Mouse (Mus musculus) liver, embryonic 15.5 days (tissue): ENCODE results near the gene Fer1l4. TPM values are rescaled to one million over a fixed set of nuclear protein-coding genes. Genes with fewer than 3 reads are reported as not detected.

Experiments
- ATAC-seq: fragments of 200-750 bp; cut with Nextera tagmentation; 2 replicates; pipeline ENCODE4 v1.8.0; 2017; ENCODE audit warnings: moderate number of reproducible peaks, mild to moderate bottlenecking, moderate library complexity; ENCODE audit not compliant: insufficient read depth
- H3K27ac ChIP-seq: fragments of 300-500 bp; sonication (generic); replicated peaks from 2 replicates; pipeline ENCODE4 v1.5.1; 2015; ENCODE audit warnings: mild to moderate bottlenecking, inconsistent platforms
- H3K27me3 ChIP-seq: fragments of 300-500 bp; sonication (generic); 2 replicates; pipeline ENCODE4 v1.6.1; 2015; ENCODE audit warnings: mild to moderate bottlenecking, inconsistent platforms
- H3K36me3 ChIP-seq: fragments of 300-500 bp; sonication (generic); replicated peaks from 2 replicates; pipeline ENCODE4 v1.6.1; 2015; ENCODE audit warnings: moderate library complexity, mild to moderate bottlenecking, inconsistent platforms
- H3K4me1 ChIP-seq: fragments of 300-500 bp; sonication (generic); replicated peaks from 2 replicates; pipeline ENCODE4 v1.6.1; 2015; ENCODE audit warnings: inconsistent platforms
- H3K4me2 ChIP-seq: fragments of 300-500 bp; sonication (generic); 2 replicates; pipeline ENCODE4 v1.6.1; 2015; ENCODE audit warnings: moderate library complexity, mild to moderate bottlenecking, inconsistent platforms
- H3K4me3 ChIP-seq: fragments of 300-500 bp; sonication (generic); replicated peaks from 2 replicates; pipeline ENCODE4 v1.5.1; 2015; ENCODE audit warnings: mild to moderate bottlenecking, inconsistent platforms
- H3K9ac ChIP-seq: fragments of 300-500 bp; sonication (generic); 2 replicates; pipeline ENCODE4 v1.6.1; 2015; ENCODE audit warnings: moderate library complexity, mild to moderate bottlenecking, inconsistent platforms
- H3K9me3 ChIP-seq: fragments of 300-500 bp; sonication (generic); replicated peaks from 2 replicates; pipeline ENCODE4 v1.6.1; 2016; ENCODE audit warnings: inconsistent platforms
- WGBS: fragments of 180-500 bp; shearing (Covaris S2); methylation state at CpG from one replicate; pipeline ENCODE4 v1.1.7; 2015; ENCODE audit warnings: mixed read lengths; ENCODE audit not compliant: insufficient replicate concordance; 5-methylcytosine and 5-hydroxymethylcytosine counted together
- polyA plus RNA-seq: library from polyadenylated mRNA; unstranded; fragments of >200 nt; fragmentation: Nextera tagmentation; extraction: Ambion mirVana; gene quantifications from 2 replicates; pipeline ENCODE4 v1.2.1, GENCODE M21; 2015

Gene Fer1l4
- polyA plus RNA-seq = not detected in 2 replicates

GRCm38 (mm10) chr2:156052816-156053215 is at the start of gene Fer1l4:
Fer1l4 (minus strand) TSS chr2:156052947.
- Histone ChIP-seq H3K9me3 (no peaks in the 10 kb centered on the region), H3K4me3 (no peak within 1 kb of the TSS), H3K27ac (no peak within 1 kb of the TSS), H3K36me3 (no peaks in the 10 kb centered on the region), H3K4me2 (no peak within 1 kb of the TSS), H3K9ac (no peak within 1 kb of the TSS), H3K4me1 (no peaks in the 10 kb centered on the region), H3K27me3 (peaks cover 46% of the 10 kb centered on the region)
- no peak for ATAC-seq
- 61% methylated on average over 9 of the region's 9 CpGs for WGBS

GRCm38 (mm10) chr2:156091926-156092325 is 39.2 kb upstream of the Fer1l4 start:
- H3K4me3 ChIP-seq = no peak overlapping the region
- no peaks in the 10 kb centered on the region; the same call in 1 of the 2 replicates for H3K4me1 ChIP-seq
- no peaks in the 10 kb centered on the region for H3K9me3 ChIP-seq
- H3K27me3 ChIP-seq = no peaks in the 10 kb centered on the region
- H3K27ac ChIP-seq = no peak overlapping the region
- WGBS = 76% methylated on average over 5 of the region's 5 CpGs
- ATAC-seq = no peak
- H3K9ac ChIP-seq = no peak overlapping the region
- no peak overlapping the region for H3K4me2 ChIP-seq
- H3K36me3 ChIP-seq = peaks cover 39% of the 10 kb centered on the region

- 93% methylated on average over 1 of the region's 1 CpGs for WGBS
- Histone ChIP-seq H3K4me1 (no peaks in the 10 kb centered on the region; the same call in 1 of the 2 replicates), H3K36me3 (peaks cover 18% of the 10 kb centered on the region), H3K4me2 (no peak overlapping the region), H3K9me3 (no peaks in the 10 kb centered on the region), H3K27ac (no peak overlapping the region), H3K27me3 (no peaks in the 10 kb centered on the region), H3K4me3 (no peak overlapping the region), H3K9ac (no peak overlapping the region)
- ATAC-seq = no peak
Observed at GRCm38 (mm10) chr2:156089799-156090198, 37.1 kb upstream of the Fer1l4 start.

GRCm38 (mm10) chr2:156087391-156088110 is 34.8 kb upstream of the Fer1l4 start:
- no peak for ATAC-seq
- Histone ChIP-seq H3K4me1 (peaks cover 3% of the 10 kb centered on the region), H3K27ac (no peak overlapping the region), H3K9me3 (no peaks in the 10 kb centered on the region), H3K4me2 (no peak overlapping the region), H3K36me3 (peaks cover 11% of the 10 kb centered on the region; the same call in 1 of the 2 replicates), H3K9ac (no peak overlapping the region), H3K4me3 (no peak overlapping the region), H3K27me3 (no peaks in the 10 kb centered on the region)
- 61% methylated on average over 7 of the region's 7 CpGs for WGBS

- Histone ChIP-seq H3K9ac (no peak overlapping the region), H3K27me3 (no peaks in the 10 kb centered on the region)
- WGBS = 70% methylated on average over 3 of the region's 3 CpGs
Observed at GRCm38 (mm10) chr2:156084541-156084940, 31.8 kb upstream of the Fer1l4 start.

GRCm38 (mm10) chr2:156080391-156080790 is 27.6 kb upstream of the Fer1l4 start:
- 84% methylated on average over 7 of the region's 7 CpGs for WGBS
- Histone ChIP-seq H3K9ac (no peak overlapping the region), H3K9me3 (no peaks in the 10 kb centered on the region), H3K36me3 (peaks cover 36% of the 10 kb centered on the region), H3K4me3 (no peak overlapping the region), H3K4me2 (no peak overlapping the region), H3K27ac (no peak overlapping the region), H3K4me1 (peaks cover 3% of the 10 kb centered on the region; the same call in 1 of the 2 replicates), H3K27me3 (no peaks in the 10 kb centered on the region)
- no peak for ATAC-seq

More at GRCm38 (mm10) chr2:156084541-156084940, 31.8 kb upstream of the Fer1l4 start:
- H3K36me3 ChIP-seq = no peaks in the 10 kb centered on the region
- H3K4me3 ChIP-seq = no peak overlapping the region
- H3K9me3 ChIP-seq = no peaks in the 10 kb centered on the region
- no peak overlapping the region for H3K4me2 ChIP-seq
- peaks cover 3% of the 10 kb centered on the region for H3K4me1 ChIP-seq
- H3K27ac ChIP-seq = no peak overlapping the region
- ATAC-seq = no peak

- Histone ChIP-seq H3K9ac (no peak overlapping the region), H3K36me3 (peaks cover 43% of the 10 kb centered on the region), H3K4me3 (no peak overlapping the region), H3K27me3 (no peaks in the 10 kb centered on the region), H3K4me1 (peaks cover 3% of the 10 kb centered on the region; the same call in 1 of the 2 replicates), H3K27ac (no peak overlapping the region), H3K9me3 (no peaks in the 10 kb centered on the region), H3K4me2 (no peak overlapping the region)
- ATAC-seq = no peak
- WGBS = 64% methylated on average over 4 of the region's 4 CpGs
Observed at GRCm38 (mm10) chr2:156079674-156080073, 26.9 kb upstream of the Fer1l4 start.

- H3K4me2 ChIP-seq = no peak overlapping the region
- no peaks in the 10 kb centered on the region for H3K9me3 ChIP-seq
- no peak for ATAC-seq
- no peak overlapping the region for H3K4me3 ChIP-seq
- H3K27ac ChIP-seq = no peak overlapping the region
- H3K9ac ChIP-seq = no peak overlapping the region
- WGBS = 81% methylated on average over 8 of the region's 8 CpGs
- H3K27me3 ChIP-seq = no peaks in the 10 kb centered on the region
- peaks cover 3% of the 10 kb centered on the region; the same call in 1 of the 2 replicates for H3K4me1 ChIP-seq
- peaks cover 48% of the 10 kb centered on the region for H3K36me3 ChIP-seq
Observed at GRCm38 (mm10) chr2:156079183-156079560, 26.4 kb upstream of the Fer1l4 start.

- WGBS = 84% methylated on average over 16 of the region's 16 CpGs
- H3K27ac ChIP-seq = no peak overlapping the region
- H3K36me3 ChIP-seq = peaks cover 54% of the 10 kb centered on the region
- H3K4me2 ChIP-seq = no peak overlapping the region
- peaks cover 3% of the 10 kb centered on the region; the same call in 1 of the 2 replicates for H3K4me1 ChIP-seq
- H3K9me3 ChIP-seq = no peaks in the 10 kb centered on the region
- no peak overlapping the region for H3K4me3 ChIP-seq
- H3K27me3 ChIP-seq = no peaks in the 10 kb centered on the region
- ATAC-seq = no peak
- no peak overlapping the region for H3K9ac ChIP-seq
Observed at GRCm38 (mm10) chr2:156078421-156079182, 25.9 kb upstream of the Fer1l4 start.

GRCm38 (mm10) chr2:156077461-156077860 is 24.7 kb upstream of the Fer1l4 start:
- 68% methylated on average over 7 of the region's 7 CpGs for WGBS

GRCm38 (mm10) chr2:156073725-156074124 is 21.0 kb upstream of the Fer1l4 start:
- Histone ChIP-seq H3K4me1 (no peaks in the 10 kb centered on the region), H3K9me3 (no peaks in the 10 kb centered on the region), H3K9ac (no peak overlapping the region), H3K4me2 (no peak overlapping the region), H3K27me3 (no peaks in the 10 kb centered on the region), H3K4me3 (no peak overlapping the region), H3K36me3 (peaks cover 79% of the 10 kb centered on the region), H3K27ac (no peak overlapping the region)
- WGBS = 92% methylated on average over 15 of the region's 15 CpGs
- no peak for ATAC-seq

More at GRCm38 (mm10) chr2:156077461-156077860, 24.7 kb upstream of the Fer1l4 start:
- Histone ChIP-seq H3K36me3 (peaks cover 65% of the 10 kb centered on the region), H3K27ac (no peak overlapping the region), H3K4me1 (no peaks in the 10 kb centered on the region), H3K27me3 (no peaks in the 10 kb centered on the region), H3K4me3 (no peak overlapping the region), H3K9ac (no peak overlapping the region), H3K9me3 (no peaks in the 10 kb centered on the region), H3K4me2 (no peak overlapping the region)
- ATAC-seq = no peak
